Mouse (Mus musculus) ES-E14 (cell line): ENCODE measurements at regions not wholly inside any gene's neighbourhood (a gene's known extent, or its start where the extent isn't known, plus 50 kb on each side); places are given as distances from the start of the nearest gene placed in this dataset.

Source experiments
- DNase-seq: peaks from one replicate; pipeline ENCODE4 v3.0.0-alpha.2; 2013; ENCODE audit warnings: low read depth, low spot score
- H3K27ac ChIP-seq: 2 replicates; pipeline ENCODE4 v1.5.1; 2012; ENCODE audit warnings: low read depth, mild to moderate bottlenecking, low read length, moderate library complexity, mixed read lengths; ENCODE audit not compliant: poor library complexity, insufficient read depth, severe bottlenecking
- H3K36me3 ChIP-seq: 2 replicates; pipeline ENCODE4 v1.6.1; 2012; ENCODE audit warnings: mild to moderate bottlenecking, low read length, moderate library complexity, mixed read lengths; ENCODE audit not compliant: control insufficient read depth, poor library complexity, insufficient read depth, severe bottlenecking
- H3K4me1 ChIP-seq, 2 experiments: fragments of 150-350 bp in 1 of 2; sonication (generic) in 1 of 2; 2 replicates each; pipeline ENCODE4 v1.6.1; 2012; ENCODE audit warnings: low read length in 2 of 2, mild to moderate bottlenecking in 1 of 2, mixed read lengths in 1 of 2; ENCODE audit not compliant: control insufficient read depth in 2 of 2, insufficient read depth in 2 of 2, poor library complexity in 1 of 2
- H3K4me3 ChIP-seq, 2 experiments: fragments of 150-350 bp in 1 of 2; sonication (generic) in 1 of 2; 2 replicates each; pipeline ENCODE4 v1.5.1; 2012; ENCODE audit warnings: low read length in 2 of 2, low read depth in 1 of 2, mild to moderate bottlenecking in 1 of 2, mixed read lengths in 1 of 2; ENCODE audit not compliant: insufficient read depth in 1 of 2, poor library complexity in 1 of 2, severe bottlenecking in 1 of 2
- H3K9ac ChIP-seq: 2 replicates; pipeline ENCODE4 v1.6.1; 2012; ENCODE audit warnings: low read depth, mild to moderate bottlenecking, low read length, mixed read lengths; ENCODE audit not compliant: poor library complexity, insufficient read depth, severe bottlenecking
- H3K9me3 ChIP-seq: fragments of 150-350 bp; sonication (generic); 2 replicates; pipeline ENCODE4 v1.6.1; 2012; ENCODE audit warnings: low read depth, mild to moderate bottlenecking, low read length; ENCODE audit not compliant: control insufficient read depth, insufficient read depth
- CHD2 ChIP-seq: IDR thresholded peaks from 2 replicates; pipeline ENCODE4 v1.6.1; 2014; ENCODE audit warnings: mild to moderate bottlenecking, low read depth, low read length, inconsistent platforms
- HCFC1 ChIP-seq: IDR thresholded peaks from 2 replicates; pipeline ENCODE4 v1.6.1; 2012; ENCODE audit warnings: low read length, inconsistent platforms, borderline replicate concordance; ENCODE audit not compliant: insufficient read depth
- MAFK ChIP-seq: IDR thresholded peaks from 2 replicates; pipeline ENCODE4 v1.6.1; 2014; ENCODE audit warnings: mild to moderate bottlenecking, low read depth, low read length, inconsistent platforms; ENCODE audit not compliant: insufficient read depth
- ZC3H11A ChIP-seq: IDR thresholded peaks from 2 replicates; pipeline ENCODE4 v1.6.1; 2012; ENCODE audit warnings: low read depth, mild to moderate bottlenecking, inconsistent platforms, low read length, borderline replicate concordance
- ZNF384 ChIP-seq: IDR thresholded peaks from 2 replicates; pipeline ENCODE4 v1.6.1; 2012; ENCODE audit warnings: low read depth, low read length, inconsistent platforms
- in situ Hi-C, 2 experiments: fragments of 600-800 bp; cut with MboI; formaldehyde crosslinking; loops; one replicate each; pipeline ENCODE4 v1.15.1; 2025; ENCODE audit warnings: low sequenced_read_pairs in 2 of 2, inconsistent platforms in 1 of 2; ENCODE audit not compliant: unreplicated experiment in 2 of 2

DNA sequence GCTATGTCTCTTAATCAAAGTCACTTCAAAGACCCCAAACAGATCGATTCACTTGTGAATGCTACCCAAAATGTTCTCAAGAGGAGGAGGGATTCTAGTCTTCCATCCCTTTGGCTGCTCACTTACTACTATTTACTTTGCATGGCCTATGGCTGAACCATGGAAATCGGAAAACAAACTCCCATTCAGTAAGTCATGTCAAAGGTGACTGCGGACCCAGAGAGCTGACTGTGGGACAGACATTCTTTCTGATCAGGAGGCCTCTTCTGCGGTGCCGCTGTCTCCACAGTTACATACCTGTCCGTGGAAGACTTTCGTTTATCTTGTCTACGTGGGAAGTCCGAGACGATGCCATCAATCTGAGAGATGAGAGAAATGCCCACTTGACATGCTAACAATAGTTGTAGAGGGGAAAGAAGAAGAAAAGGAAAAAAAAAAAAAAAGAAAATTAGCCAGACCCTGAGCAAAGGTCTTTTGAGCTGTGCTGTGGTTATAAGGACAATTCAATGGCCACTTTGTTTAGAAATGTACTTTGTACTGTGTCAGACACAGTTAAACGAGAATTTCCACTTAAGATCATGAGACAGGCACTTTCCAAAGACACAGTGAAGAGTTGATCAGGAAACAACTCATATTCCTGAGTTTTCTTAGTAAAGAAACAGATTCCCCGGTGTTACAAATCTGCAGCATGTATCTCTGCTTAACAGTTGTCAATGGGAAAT lies 92.7 kb downstream of the Olig3 start:
- no peak for DNase-seq
- no peak overlapping the region for H3K9ac ChIP-seq
- in situ Hi-C loops, result no loop called here

DNA sequence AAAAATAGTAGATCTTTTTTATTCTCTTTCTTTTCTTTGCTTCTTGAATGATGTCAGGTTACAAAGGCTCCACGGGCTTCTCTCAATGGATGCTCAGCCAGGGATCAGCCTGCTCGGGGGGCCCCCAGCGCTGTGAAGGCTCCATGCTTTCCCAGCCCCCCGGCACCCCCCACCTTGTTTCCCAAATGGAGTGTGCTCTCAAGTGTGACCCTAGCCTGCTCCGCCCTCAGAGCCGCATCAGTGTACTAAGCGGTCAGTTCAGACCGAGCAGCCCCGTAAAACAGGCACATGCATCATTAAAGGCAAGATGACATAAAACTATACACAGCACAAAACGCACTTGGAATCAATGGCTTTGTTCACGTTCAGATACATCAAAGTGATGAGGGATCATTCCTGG lies 102.7 kb downstream of the Olig3 start:
- Histone ChIP-seq H3K27ac (no peak overlapping the region), H3K9ac (no peak overlapping the region)

More for the DNA sequence above, 92.7 kb downstream of the Olig3 start:
- H3K36me3 ChIP-seq, result no peaks in the 10 kb centered on the region
- H3K4me1 ChIP-seq, result no peaks in the 10 kb centered on the region
- TF ChIP-seq CHD2 (no peak), ZNF384 (no peak), HCFC1 (no peak), ZC3H11A (no peak), MAFK (no peak)
- H3K4me3 ChIP-seq, result no peak overlapping the region
- H3K27ac ChIP-seq, result no peak overlapping the region
- no peaks in the 10 kb centered on the region for H3K9me3 ChIP-seq

DNA sequence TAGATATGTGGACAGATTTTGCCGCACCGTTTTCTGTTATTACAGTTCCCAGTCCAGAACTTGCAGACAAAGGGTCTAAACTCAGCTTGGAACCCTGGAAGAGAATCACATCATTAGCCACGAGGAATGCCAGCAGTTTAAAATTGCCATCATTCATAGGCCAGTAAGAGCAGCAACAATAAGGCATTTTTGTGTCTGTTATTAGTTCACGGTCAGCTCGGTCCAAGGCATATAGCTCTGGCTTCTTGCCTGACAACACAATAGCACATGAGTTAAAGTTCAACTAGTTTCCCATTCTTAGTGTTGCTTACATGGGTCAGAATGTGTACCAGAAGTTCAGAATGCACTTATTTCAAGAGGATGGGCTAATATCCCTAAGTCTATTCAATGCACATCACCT lies 103.4 kb downstream of the Olig3 start:
- H3K4me3 ChIP-seq, result no peak overlapping the region
- TF ChIP-seq MAFK (no peak), HCFC1 (no peak), ZNF384 (no peak)
- H3K9ac ChIP-seq, result no peak overlapping the region
- no peaks in the 10 kb centered on the region for H3K9me3 ChIP-seq
- H3K36me3 ChIP-seq, result no peaks in the 10 kb centered on the region
- DNase-seq, result no peak
- no peak overlapping the region for H3K27ac ChIP-seq
- H3K4me1 ChIP-seq, result no peaks in the 10 kb centered on the region
- in situ Hi-C loops, result no loop called here

More for the DNA sequence above, 102.7 kb downstream of the Olig3 start:
- in situ Hi-C loops, result no loop called here
- H3K4me1 ChIP-seq, result no peaks in the 10 kb centered on the region
- H3K4me3 ChIP-seq, result no peak overlapping the region
- no peak for DNase-seq
- H3K36me3 ChIP-seq, result no peaks in the 10 kb centered on the region
- H3K9me3 ChIP-seq, result no peaks in the 10 kb centered on the region
- no peak for TF ChIP-seq HCFC1
- no peak for TF ChIP-seq MAFK
- no peak for TF ChIP-seq ZC3H11A
- TF ChIP-seq ZNF384, result no peak

DNA sequence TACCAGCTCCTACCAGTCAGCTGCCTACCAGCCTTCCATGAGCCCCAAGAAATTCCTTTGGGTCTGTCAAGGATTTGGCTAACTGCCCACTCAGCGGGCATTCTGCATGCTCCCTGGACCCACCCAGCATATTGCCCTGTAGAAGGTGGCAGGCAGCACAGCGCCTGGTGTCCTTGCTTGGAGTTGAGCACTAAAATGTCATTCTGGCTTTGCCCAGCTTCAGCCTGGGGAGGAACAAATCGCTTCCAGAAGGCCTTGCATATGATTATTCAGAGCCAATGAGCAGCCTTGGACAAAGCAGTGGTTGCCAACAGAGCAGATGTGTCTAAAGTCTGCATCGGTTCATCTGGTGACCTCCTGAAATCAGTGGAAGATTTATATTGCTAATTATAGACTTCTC lies 103.8 kb downstream of the Olig3 start:
- Histone ChIP-seq H3K27ac (no peak overlapping the region), H3K4me1 (no peaks in the 10 kb centered on the region), H3K36me3 (no peaks in the 10 kb centered on the region), H3K9me3 (no peaks in the 10 kb centered on the region), H3K4me3 (no peak overlapping the region), H3K9ac (no peak overlapping the region)
- no peak for DNase-seq
- no peak for TF ChIP-seq ZC3H11A
- TF ChIP-seq HCFC1, result no peak
- no peak for TF ChIP-seq MAFK
- in situ Hi-C loops, result no loop called here

DNA sequence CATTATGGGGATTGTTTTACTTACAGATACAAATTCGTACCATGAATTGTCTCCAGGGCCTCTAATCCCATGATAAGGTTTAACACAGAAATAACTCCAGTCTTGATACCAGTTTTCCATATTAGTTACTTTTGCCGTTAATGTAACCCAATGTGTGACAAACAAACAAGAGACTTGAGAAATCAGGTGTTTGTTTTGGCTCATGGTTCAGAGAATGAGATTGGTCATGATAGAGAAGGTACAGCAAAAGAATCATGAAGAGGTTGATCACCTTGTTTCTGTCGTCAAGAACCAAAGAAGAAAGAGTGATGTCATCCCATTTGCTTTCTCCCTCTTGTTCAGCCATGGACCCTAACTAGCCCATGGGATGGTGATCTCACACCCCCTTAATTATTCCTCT lies 107.5 kb downstream of the Olig3 start:
- Histone ChIP-seq H3K9me3 (no peaks in the 10 kb centered on the region), H3K9ac (no peak overlapping the region), H3K4me3 (no peak overlapping the region), H3K36me3 (no peaks in the 10 kb centered on the region), H3K27ac (no peak overlapping the region), H3K4me1 (no peaks in the 10 kb centered on the region)
- DNase-seq, result no peak
- TF ChIP-seq MAFK, result no peak
- in situ Hi-C loops, result no loop called here
